Mouse (Mus musculus): ENCODE results near the gene Slc6a16.

DNA sequence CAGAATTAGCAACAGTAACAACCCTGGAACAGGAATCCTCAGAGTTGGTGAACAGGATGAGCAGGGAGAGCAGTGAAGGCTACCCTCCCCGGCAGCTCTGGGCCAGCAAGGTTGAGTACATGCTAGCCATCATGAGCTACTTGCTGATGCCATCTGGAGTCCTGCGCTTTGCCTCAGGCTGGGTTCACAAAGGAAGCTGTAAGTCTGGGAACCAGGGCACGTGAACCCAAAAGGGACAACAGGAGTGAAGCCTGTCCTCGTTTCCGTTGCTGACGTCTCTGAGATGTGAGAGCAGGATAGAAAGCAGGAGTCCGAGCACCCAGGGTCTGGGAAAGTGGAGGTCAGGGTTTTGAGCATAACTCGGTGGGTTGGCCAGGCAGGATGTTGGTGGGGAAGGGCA is 18.4 kb downstream of the Slc6a16 start:
- TF ChIP-seq CTCF (IDR thresholded peaks at IDR 0.05): no peak
- no peak for TF ChIP-seq EP300 (IDR thresholded peaks at IDR 0.05)

Measured in lung, postnatal 0 days (tissue).